Mouse (Mus musculus) urinary bladder, postnatal 14 days (tissue): Measurements from ENCODE around the gene Prss47.

Experiments used
- DNase-seq: peaks from one replicate; pipeline ENCODE4 v3.0.0; 2021; ENCODE audit warnings: low spot score

The Prss47 gene

GRCm38 (mm10) chr13:65052660-65053059, at the start of gene Prss47:
Gene Prss47 (minus strand): TSS chr13:65052760.
- no peak for DNase-seq

DNA sequence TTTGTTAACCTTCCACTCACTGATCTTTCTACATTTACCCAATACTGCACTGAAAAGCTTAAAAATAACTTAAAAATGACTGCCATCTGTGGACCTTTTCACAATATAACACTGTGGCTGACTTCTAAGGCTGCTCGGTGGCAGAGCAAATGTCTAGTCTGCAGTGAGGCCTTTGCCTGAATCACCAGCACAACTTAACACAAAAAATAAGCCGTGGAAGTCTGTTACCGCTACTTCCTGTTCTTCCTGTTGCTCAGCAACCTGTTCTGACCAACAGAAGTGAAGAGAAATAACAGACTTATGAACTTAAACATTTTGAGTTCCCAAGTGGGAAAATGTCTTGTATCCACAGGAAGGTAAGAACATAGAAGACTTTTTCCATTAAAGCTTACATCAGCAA, 48.7 kb upstream of the Prss47 start:
- no peak for DNase-seq

DNA sequence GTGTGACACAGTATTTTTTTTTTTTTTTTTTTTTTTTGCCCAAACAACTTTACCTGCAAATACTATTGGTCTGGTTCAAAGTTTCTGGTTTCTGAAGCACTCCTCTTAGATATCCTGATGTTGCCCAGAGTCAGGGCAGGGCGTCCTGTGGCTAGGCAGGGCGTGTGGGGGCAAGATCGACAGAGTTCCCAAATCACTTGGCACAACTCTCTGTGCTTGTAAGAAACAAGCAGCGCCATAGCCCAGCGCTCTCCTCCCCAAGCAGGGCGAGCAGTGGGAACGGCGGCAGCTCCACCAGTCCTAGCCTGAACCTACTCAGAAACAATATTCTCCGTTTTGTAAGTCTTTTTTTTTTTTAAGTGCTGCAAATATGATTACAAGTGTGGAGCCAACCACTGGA, 48.1 kb upstream of the Prss47 start:
- no peak for DNase-seq

DNA sequence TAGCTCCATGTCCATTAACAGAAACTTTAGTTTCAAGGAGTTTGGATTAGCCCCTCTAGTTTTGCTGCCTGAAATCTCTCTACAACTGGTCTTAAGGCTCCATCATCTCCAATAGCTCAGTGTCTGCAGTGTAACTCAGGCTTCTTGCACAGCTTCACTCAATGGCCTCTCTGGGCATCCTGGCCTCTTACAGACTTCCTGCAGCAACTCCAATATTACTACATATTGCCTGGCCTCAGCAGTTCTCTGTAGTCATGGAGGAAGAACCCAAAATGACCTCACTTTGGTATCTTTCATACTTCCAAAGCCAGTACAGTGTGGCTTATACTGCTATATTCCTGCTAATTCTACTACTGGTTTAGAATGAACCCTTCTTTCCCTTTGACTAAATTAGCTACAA, 44.5 kb upstream of the Prss47 start:
- no peak for DNase-seq

GRCm38 (mm10) chr13:65095923-65096322, 43.4 kb upstream of the Prss47 start:
- DNase-seq, result no peak

GRCm38 (mm10) chr13:65069969-65070368, 17.4 kb upstream of the Prss47 start:
- no peak for DNase-seq

DNA sequence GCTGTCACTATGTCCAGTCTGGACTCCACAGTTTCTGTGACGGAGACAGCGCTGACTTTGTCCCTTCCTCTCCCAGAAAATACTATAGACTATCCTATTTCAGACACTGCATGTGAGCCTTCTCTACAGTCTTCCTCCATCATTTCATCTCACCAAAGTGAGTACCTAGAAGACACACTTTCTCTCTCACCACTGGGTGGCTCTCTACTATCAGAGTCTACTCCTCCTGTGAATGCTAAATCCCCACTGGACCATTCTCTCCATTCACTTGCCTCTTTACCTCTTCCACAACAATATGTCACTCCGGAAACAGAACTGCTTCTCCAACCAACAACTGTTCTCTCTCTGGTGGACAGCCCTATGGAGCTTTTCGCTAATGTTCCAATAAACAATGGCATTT, 17.5 kb downstream of the Prss47 start:
- no peak for DNase-seq

GRCm38 (mm10) chr13:65032758-65033157, 19.8 kb downstream of the Prss47 start, which contains the start of gene Spata31d1c:
Gene Spata31d1c (plus strand): TSS chr13:65033058.
- no peak for DNase-seq

DNA sequence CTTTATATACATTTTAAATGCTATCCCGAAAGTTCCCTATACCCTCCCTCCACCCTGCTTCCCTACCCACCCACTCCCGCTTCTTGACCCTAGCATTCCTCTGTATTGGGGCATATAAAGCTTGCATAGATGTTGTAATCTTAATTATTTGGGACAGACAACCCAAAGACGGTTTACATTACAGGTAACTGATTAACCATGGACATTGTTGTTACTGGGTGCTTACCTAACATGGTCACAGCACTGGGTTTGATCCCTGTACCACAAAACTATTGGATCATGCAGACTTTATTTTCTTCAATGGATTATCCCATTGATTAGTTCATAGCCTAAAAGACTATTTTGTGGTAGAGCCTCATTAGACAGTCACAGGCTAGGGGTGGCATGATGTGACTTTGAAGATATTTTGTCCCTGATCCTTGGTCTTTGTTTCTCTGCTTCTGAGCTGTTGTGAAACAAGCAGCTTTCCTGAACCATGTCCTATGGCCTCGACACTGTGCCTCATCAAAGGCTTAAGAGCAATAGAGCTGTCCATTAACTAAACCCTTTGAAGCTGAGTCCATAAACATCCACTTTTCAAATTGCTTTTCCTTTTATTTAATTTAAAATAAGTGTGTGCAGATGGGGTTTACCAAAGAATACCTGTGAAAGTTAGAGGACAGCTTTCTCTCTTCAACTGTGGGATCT, 41.4 kb downstream of the Prss47 start:
- no peak for DNase-seq

DNA sequence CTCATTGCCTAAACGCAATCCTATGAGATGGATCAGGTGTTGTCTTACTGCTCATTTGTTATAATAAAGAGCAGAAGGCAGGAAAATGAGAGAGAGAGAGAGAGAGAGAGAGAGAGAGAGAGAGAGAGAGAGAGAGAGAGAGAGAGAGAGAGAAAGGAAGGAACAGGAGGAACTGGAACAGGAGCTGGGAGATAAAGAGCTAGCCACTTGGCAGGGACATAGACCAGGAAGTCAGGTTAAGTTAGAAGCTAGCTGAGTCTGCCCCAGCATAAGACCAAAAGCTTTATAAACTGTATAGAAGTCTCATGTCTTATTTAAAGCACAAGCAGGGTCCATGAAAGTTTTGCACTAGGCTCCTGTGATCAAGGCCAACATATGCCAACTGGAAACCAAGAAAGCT, 44.6 kb downstream of the Prss47 start:
- DNase-seq, result no peak

- no peak for DNase-seq
Observed at GRCm38 (mm10) chr13:65006760-65007159, 45.8 kb downstream of the Prss47 start.

- no peak for DNase-seq
Observed at GRCm38 (mm10) chr13:65005414-65005813, 47.1 kb downstream of the Prss47 start.
